Mouse (Mus musculus) cerebellum, adult 2 months (tissue): Measurements from ENCODE around the gene Rbm33. TPM values are rescaled to one million over a fixed set of nuclear protein-coding genes. Genes with fewer than 3 reads are reported as not detected.

Source experiments
- DNase-seq, 2 experiments: peaks; one replicate each; pipeline ENCODE4 v3.0.0; 2021
- H3K27ac ChIP-seq: fragments of 200-500 bp; 2 replicates; pipeline ENCODE4 v1.5.1; 2012; ENCODE audit warnings: low read length, control low read depth, inconsistent platforms; ENCODE audit not compliant: insufficient read depth
- H3K27me3 ChIP-seq: fragments of 200-500 bp; 2 replicates; pipeline ENCODE4 v1.6.1; 2012; ENCODE audit warnings: inconsistent platforms, mild to moderate bottlenecking, low read length, moderate library complexity; ENCODE audit not compliant: control insufficient read depth, insufficient read depth
- H3K4me1 ChIP-seq: fragments of 200-500 bp; 2 replicates; pipeline ENCODE4 v1.6.1; 2011; ENCODE audit warnings: low read length; ENCODE audit not compliant: control insufficient read depth, insufficient read depth
- H3K4me3 ChIP-seq: fragments of 200-500 bp; replicated peaks from 2 replicates; pipeline ENCODE3; 2011; ENCODE audit warnings: mild to moderate bottlenecking, low read depth, low read length, control low read depth; ENCODE audit not compliant: insufficient read depth
- CTCF ChIP-seq: fragments of 200-500 bp; IDR thresholded peaks from 2 replicates; pipeline ENCODE4 v1.5.1; 2011; ENCODE audit warnings: low read depth, mild to moderate bottlenecking, control low read depth, low read length, moderate library complexity, borderline replicate concordance; ENCODE audit not compliant: insufficient read depth
- POLR2A ChIP-seq: fragments of 200-500 bp; IDR thresholded peaks from 2 replicates; pipeline ENCODE4 v1.6.1; 2011; ENCODE audit warnings: low read length, control low read depth, borderline replicate concordance; ENCODE audit not compliant: insufficient read depth
- WGBS: fragments of 180-500 bp; shearing (Covaris S2); methylation state at CpG from one replicate; pipeline ENCODE4 v1.1.7; 2018; 5-methylcytosine and 5-hydroxymethylcytosine counted together
- polyA plus RNA-seq: library from polyadenylated mRNA; depleted of rRNA; stranded (reverse); fragments of >200 nt; gene quantifications from 2 replicates; pipeline ENCODE4 v1.2.3, GENCODE M21; 2012; rRNA removed

Rbm33 gene
- polyA plus RNA-seq, result 52.4 and 58.0 TPM in 2 replicates

- H3K27ac ChIP-seq, result peak within 1 kb of the TSS; percentile 88
- peaks cover 3% of the 10 kb centered on the region; the same call in 1 of the 2 replicates for H3K4me1 ChIP-seq
- DNase-seq, result peak; percentile 88 to 93
- WGBS, result under 1% methylated on average over 74 of the region's 76 CpGs
- peak within 1 kb of the TSS; percentile 64 for H3K4me3 ChIP-seq
- TF ChIP-seq CTCF (no peak), POLR2A (peak; percentile 97)
- no peaks in the 10 kb centered on the region for H3K27me3 ChIP-seq
Measured at GRCm38 (mm10) chr5:28316722-28317245, at the start of gene Rbm33. Rbm33 (plus strand) TSS chr5:28317121.

GRCm38 (mm10) chr5:28267576-28267975 lies 49.3 kb upstream of the Rbm33 start:
- no peak overlapping the region for H3K4me3 ChIP-seq
- no peak for DNase-seq
- no peak overlapping the region for H3K27ac ChIP-seq
- peaks cover 6% of the 10 kb centered on the region; the same call in 1 of the 2 replicates for H3K4me1 ChIP-seq
- no peaks in the 10 kb centered on the region for H3K27me3 ChIP-seq
- TF ChIP-seq CTCF (no peak), POLR2A (no peak)
- WGBS, result 9% methylated on average over 2 of the region's 2 CpGs

GRCm38 (mm10) chr5:28269469-28269991 lies 47.4 kb upstream of the Rbm33 start:
- 83% methylated on average over 6 of the region's 6 CpGs for WGBS
- no peak overlapping the region for H3K27ac ChIP-seq
- DNase-seq, result no peak

GRCm38 (mm10) chr5:28272836-28273235 lies 44.1 kb upstream of the Rbm33 start:
- no peak for DNase-seq
- Histone ChIP-seq H3K4me3 (no peak overlapping the region), H3K27ac (no peak overlapping the region), H3K27me3 (no peaks in the 10 kb centered on the region), H3K4me1 (no peaks in the 10 kb centered on the region; the same call in 1 of the 2 replicates)
- 61% methylated on average over 2 of the region's 2 CpGs for WGBS
- TF ChIP-seq POLR2A (no peak), CTCF (no peak)

More at GRCm38 (mm10) chr5:28269469-28269991, 47.4 kb upstream of the Rbm33 start:
- Histone ChIP-seq H3K4me3 (no peak overlapping the region), H3K4me1 (peaks cover 6% of the 10 kb centered on the region; the same call in 1 of the 2 replicates), H3K27me3 (no peaks in the 10 kb centered on the region)
- TF ChIP-seq CTCF (no peak), POLR2A (no peak)

GRCm38 (mm10) chr5:28277279-28277678 lies 39.6 kb upstream of the Rbm33 start:
- no peak for DNase-seq
- H3K27me3 ChIP-seq, result no peaks in the 10 kb centered on the region
- no peak overlapping the region for H3K4me3 ChIP-seq
- WGBS, result 71% methylated on average over 2 of the region's 2 CpGs
- no peak overlapping the region for H3K27ac ChIP-seq
- TF ChIP-seq CTCF (no peak), POLR2A (no peak)
- no peaks in the 10 kb centered on the region for H3K4me1 ChIP-seq

GRCm38 (mm10) chr5:28289111-28289510 lies 27.8 kb upstream of the Rbm33 start:
- H3K4me1 ChIP-seq, result peaks cover 11% of the 10 kb centered on the region
- no peak for TF ChIP-seq CTCF
- TF ChIP-seq POLR2A, result no peak
- DNase-seq, result peak; percentile 71 to 77
- peak overlapping the region; percentile 41 for H3K27ac ChIP-seq
- no peak overlapping the region for H3K4me3 ChIP-seq
- no peaks in the 10 kb centered on the region for H3K27me3 ChIP-seq
- 8% methylated on average over 3 of the region's 3 CpGs for WGBS

GRCm38 (mm10) chr5:28290630-28291029 lies 26.3 kb upstream of the Rbm33 start:
- no peak for TF ChIP-seq POLR2A
- no peak for TF ChIP-seq CTCF
- Histone ChIP-seq H3K27me3 (no peaks in the 10 kb centered on the region), H3K4me1 (peaks cover 11% of the 10 kb centered on the region), H3K27ac (no peak overlapping the region), H3K4me3 (no peak overlapping the region)
- DNase-seq, result no peak
- 81% methylated on average over 1 of the region's 1 CpGs for WGBS
